Mouse (Mus musculus) embryonic facial prominence, embryonic 13.5 days (tissue): ENCODE measurements around the gene Kirrel3. TPM values are rescaled to one million over a fixed set of nuclear protein-coding genes. Genes with fewer than 3 reads are reported as not detected.

Experiments used
- ATAC-seq: fragments of 200-750 bp; cut with Nextera tagmentation; 2 replicates; pipeline ENCODE4 v1.8.0; 2017; ENCODE audit warnings: low read depth; ENCODE audit not compliant: insufficient number of reproducible peaks, insufficient read depth, low FRiP score, low TSS enrichment
- H3K27ac ChIP-seq: fragments of 300-500 bp; sonication (generic); 2 replicates; pipeline ENCODE4 v1.5.1; 2015; ENCODE audit warnings: moderate library complexity, mild to moderate bottlenecking, inconsistent platforms
- H3K27me3 ChIP-seq: fragments of 300-500 bp; sonication (generic); 2 replicates; pipeline ENCODE4 v1.6.1; 2015; ENCODE audit warnings: mild to moderate bottlenecking, inconsistent platforms
- H3K36me3 ChIP-seq: fragments of 300-500 bp; sonication (generic); 2 replicates; pipeline ENCODE4 v1.6.1; 2015; ENCODE audit warnings: mild to moderate bottlenecking, inconsistent platforms
- H3K4me1 ChIP-seq: fragments of 300-500 bp; sonication (generic); 2 replicates; pipeline ENCODE4 v1.6.1; 2015; ENCODE audit warnings: inconsistent platforms
- H3K4me2 ChIP-seq: fragments of 300-500 bp; sonication (generic); 2 replicates; pipeline ENCODE4 v1.6.1; 2015; ENCODE audit warnings: moderate library complexity, mild to moderate bottlenecking, inconsistent platforms
- H3K4me3 ChIP-seq: fragments of 300-500 bp; sonication (generic); 2 replicates; pipeline ENCODE4 v1.5.1; 2015; ENCODE audit warnings: mild to moderate bottlenecking, inconsistent platforms
- H3K9ac ChIP-seq: fragments of 300-500 bp; sonication (generic); 2 replicates; pipeline ENCODE4 v1.6.1; 2015; ENCODE audit warnings: mild to moderate bottlenecking, inconsistent platforms
- H3K9me3 ChIP-seq: fragments of 300-500 bp; sonication (generic); 2 replicates; pipeline ENCODE4 v1.6.1; 2016; ENCODE audit warnings: inconsistent platforms
- WGBS: fragments of 180-500 bp; shearing (Covaris S2); methylation state at CpG from one replicate; pipeline ENCODE4 v1.1.7; 2015; ENCODE audit warnings: mixed read lengths; 5-methylcytosine and 5-hydroxymethylcytosine counted together
- polyA plus RNA-seq: library from polyadenylated mRNA; unstranded; fragments of >200 nt; fragmentation: Nextera tagmentation; extraction: Ambion mirVana; gene quantifications from 2 replicates; pipeline ENCODE4 v1.2.1, GENCODE M21; 2015

Kirrel3 gene
- polyA plus RNA-seq, 1 experiment from 2014 or later, result 7.9 TPM

DNA sequence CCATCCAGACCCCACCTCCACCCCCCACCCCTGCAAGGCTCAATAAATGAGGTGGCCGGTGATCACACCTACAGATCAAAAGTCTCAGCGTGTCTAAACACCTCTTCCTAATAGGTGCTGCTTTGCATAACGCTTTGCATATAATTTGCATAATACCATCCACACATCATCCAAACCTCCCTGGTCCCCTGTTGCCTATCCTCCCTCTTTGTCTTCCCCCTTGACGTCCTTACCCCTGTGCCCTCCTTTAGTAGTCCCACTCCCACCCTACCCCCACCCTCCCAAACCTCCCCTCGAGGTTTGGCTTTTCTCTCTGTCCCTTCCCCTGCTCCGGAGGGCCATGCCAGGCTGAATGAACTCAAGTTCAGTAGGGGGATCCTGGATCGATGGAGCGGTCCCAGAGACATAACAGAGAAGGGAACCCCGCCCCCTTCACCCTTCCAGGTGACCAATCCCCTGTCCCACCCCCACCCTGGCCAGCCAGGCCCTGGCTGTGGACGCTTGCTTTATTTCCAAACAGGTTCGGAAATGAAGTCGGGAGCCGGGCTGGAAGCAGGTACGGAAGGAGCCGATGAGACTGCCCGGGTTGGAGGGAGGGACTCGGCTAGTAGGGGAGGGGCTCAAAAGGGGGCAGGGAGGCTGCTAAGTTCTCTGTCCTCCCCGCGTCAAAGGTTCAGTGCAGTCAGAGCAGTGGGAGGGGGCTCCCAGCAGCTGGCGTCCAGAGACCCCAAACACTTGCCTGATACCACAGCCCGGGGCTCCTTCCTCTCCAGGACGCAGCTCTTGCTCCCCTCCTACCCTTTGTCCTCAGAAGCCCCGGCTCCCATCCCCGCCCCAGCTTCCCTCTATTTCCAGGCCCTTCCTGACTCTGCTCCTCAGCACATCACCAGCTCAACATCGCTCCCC lies 539.1 kb downstream of the Kirrel3 start:
- Histone ChIP-seq H3K4me2 (peak overlapping the region; percentile 68), H3K27me3 (peaks cover 8% of the 10 kb centered on the region), H3K9me3 (no peaks in the 10 kb centered on the region), H3K4me3 (peak overlapping the region; percentile 40), H3K27ac (no peak overlapping the region), H3K36me3 (no peaks in the 10 kb centered on the region), H3K9ac (peak overlapping the region; percentile 65), H3K4me1 (peaks cover 29% of the 10 kb centered on the region)
- 3% methylated on average over 25 of the region's 25 CpGs for WGBS
- ATAC-seq, result no peak

DNA sequence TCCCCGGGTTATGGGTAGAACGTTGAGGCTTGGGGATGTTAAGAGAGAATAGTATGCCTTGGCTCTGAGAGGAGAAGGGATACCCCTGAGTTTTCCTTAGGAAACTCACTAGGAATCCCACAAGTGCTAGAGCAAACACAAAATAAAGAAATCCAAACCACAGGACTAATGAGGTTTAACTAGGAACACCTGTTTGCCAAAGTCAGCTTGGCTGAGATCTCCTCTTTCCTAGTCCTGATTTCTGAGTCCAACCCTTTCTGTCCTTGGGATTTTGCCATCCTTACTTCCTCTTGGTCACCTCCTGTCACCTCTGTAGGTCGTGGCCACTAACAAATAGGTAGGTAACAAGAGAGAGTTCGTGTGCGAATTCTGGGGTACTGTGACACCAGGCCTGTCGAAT lies 540.6 kb downstream of the Kirrel3 start:
- H3K4me2 ChIP-seq, result no peak overlapping the region
- H3K4me3 ChIP-seq, result no peak overlapping the region
- no peak overlapping the region for H3K9ac ChIP-seq
- H3K36me3 ChIP-seq, result no peaks in the 10 kb centered on the region
- peaks cover 29% of the 10 kb centered on the region for H3K4me1 ChIP-seq
- H3K27ac ChIP-seq, result no peak overlapping the region
- peaks cover 8% of the 10 kb centered on the region for H3K27me3 ChIP-seq
- no peaks in the 10 kb centered on the region for H3K9me3 ChIP-seq
- WGBS, result 40% methylated on average over 6 of the region's 6 CpGs
- no peak for ATAC-seq

DNA sequence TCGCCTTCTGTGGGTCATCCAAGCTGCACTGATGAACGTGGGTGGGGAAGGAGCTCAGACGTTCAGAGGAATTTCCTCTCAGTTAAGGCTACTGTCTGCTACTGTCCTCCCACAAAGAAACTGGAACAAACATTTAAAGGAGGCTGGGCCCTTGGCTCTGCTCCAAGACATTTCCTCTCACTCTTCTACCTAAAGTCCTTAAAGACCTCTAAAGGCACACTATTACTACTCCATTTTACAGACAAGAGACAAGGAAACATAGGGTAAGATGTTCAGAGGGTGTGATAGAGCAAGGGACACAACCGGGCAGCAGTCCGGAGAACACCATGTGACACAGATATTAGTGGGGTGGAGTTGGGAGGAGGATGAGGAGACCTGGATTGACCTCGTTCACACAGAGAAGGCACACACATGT lies 541.2 kb downstream of the Kirrel3 start:
- H3K4me2 ChIP-seq, result no peak overlapping the region
- no peak for ATAC-seq
- no peak overlapping the region for H3K4me3 ChIP-seq
- no peak overlapping the region for H3K27ac ChIP-seq
- peaks cover 8% of the 10 kb centered on the region for H3K27me3 ChIP-seq
- H3K9me3 ChIP-seq, result no peaks in the 10 kb centered on the region
- whole genome bisulfite sequencing, result 57% methylated on average over 6 of the region's 6 CpGs
- peaks cover 29% of the 10 kb centered on the region for H3K4me1 ChIP-seq
- no peak overlapping the region for H3K9ac ChIP-seq
- H3K36me3 ChIP-seq, result no peaks in the 10 kb centered on the region

DNA sequence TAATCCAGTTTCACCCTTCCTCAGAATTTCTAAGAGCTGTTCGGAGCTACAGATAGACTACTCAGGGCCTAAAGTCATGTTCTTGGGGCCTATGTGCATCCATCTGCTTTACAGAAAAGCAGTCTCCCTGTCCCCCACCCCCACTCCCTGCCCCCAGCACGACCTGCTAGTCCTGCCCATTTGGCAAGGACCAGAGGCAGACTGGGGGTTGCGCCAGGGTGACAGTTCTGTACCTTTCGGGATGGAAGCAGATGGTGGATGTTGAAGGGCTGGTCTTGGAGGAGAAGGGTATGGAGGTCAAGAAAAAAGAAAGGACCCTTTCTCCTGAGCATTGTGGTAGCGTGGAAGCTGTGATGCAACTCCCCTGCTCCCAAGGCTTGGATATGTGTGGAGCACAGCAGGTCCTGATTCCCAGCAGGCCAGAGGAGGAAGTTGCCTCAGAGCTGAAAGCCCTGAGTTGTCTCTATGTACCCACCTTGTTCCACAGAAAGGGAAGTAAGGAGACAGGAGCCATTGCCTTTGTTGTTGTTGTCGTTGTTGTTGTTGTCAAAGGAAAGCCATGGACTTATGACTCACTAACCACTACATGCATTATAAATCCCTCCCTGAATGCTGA lies 541.8 kb downstream of the Kirrel3 start:
- 77% methylated on average over 6 of the region's 6 CpGs for WGBS

DNA sequence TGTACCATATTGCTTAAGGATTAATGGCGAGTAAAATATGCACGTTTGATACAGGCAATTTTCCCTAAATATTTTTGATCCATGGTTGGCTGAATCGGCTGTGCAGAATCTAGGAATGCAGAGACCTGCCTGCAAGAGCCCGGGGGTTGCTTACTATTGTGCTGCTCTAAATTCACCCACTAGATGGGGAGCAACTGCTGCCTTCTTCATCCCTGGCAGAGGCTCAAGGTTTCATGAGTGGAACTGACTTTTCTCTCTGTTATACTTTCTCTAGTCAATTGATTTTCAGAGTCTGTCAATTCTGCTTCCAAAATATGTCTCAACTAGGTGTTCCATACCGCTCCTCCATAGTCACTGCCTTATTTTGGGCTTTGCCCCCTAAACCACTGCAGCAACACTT lies 545.1 kb downstream of the Kirrel3 start:
- 65% methylated on average over 5 of the region's 5 CpGs for WGBS
- H3K4me2 ChIP-seq, result no peak overlapping the region
- no peak overlapping the region for H3K27ac ChIP-seq
- H3K36me3 ChIP-seq, result no peaks in the 10 kb centered on the region
- no peak overlapping the region for H3K9ac ChIP-seq
- ATAC-seq, result no peak
- H3K4me3 ChIP-seq, result no peak overlapping the region
- peaks cover 5% of the 10 kb centered on the region; the same call in 1 of the 2 replicates for H3K27me3 ChIP-seq
- peaks cover 20% of the 10 kb centered on the region for H3K4me1 ChIP-seq
- no peaks in the 10 kb centered on the region for H3K9me3 ChIP-seq

More for the DNA sequence above, 541.8 kb downstream of the Kirrel3 start:
- H3K27me3 ChIP-seq, result peaks cover 8% of the 10 kb centered on the region
- H3K4me1 ChIP-seq, result peaks cover 29% of the 10 kb centered on the region
- no peaks in the 10 kb centered on the region for H3K9me3 ChIP-seq
- no peaks in the 10 kb centered on the region for H3K36me3 ChIP-seq
- no peak overlapping the region for H3K27ac ChIP-seq
- H3K9ac ChIP-seq, result no peak overlapping the region
- no peak overlapping the region for H3K4me2 ChIP-seq
- no peak overlapping the region for H3K4me3 ChIP-seq
- no peak for ATAC-seq

DNA sequence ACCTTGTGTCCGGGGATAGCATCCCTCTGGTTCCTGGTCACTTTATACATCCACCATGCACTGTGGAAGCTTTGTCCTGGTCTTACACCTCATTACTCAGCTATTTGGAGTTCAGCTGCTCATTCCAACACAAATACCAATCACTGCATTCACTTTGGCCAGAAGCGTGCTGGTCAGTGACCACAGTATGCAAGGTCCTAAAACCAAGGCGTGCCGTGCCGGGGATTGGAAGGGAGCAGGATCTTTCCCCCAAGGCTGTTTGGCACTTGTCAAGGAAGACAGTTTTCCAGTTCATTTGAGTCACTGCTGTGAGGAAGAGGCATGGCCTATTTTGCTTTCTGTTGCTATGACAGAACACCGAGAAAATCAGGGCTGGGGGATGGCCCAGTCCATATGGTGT lies 546.8 kb downstream of the Kirrel3 start:
- no peaks in the 10 kb centered on the region; the same call in 1 of the 2 replicates for H3K9me3 ChIP-seq
- ATAC-seq, result no peak
- H3K4me3 ChIP-seq, result no peak overlapping the region
- 65% methylated on average over 6 of the region's 6 CpGs for WGBS
- H3K27me3 ChIP-seq, result peaks cover 5% of the 10 kb centered on the region; the same call in 1 of the 2 replicates
- H3K27ac ChIP-seq, result no peak overlapping the region
- peaks cover 7% of the 10 kb centered on the region; the same call in 1 of the 2 replicates for H3K4me1 ChIP-seq
- no peak overlapping the region for H3K4me2 ChIP-seq
- no peak overlapping the region for H3K9ac ChIP-seq
- no peaks in the 10 kb centered on the region for H3K36me3 ChIP-seq

DNA sequence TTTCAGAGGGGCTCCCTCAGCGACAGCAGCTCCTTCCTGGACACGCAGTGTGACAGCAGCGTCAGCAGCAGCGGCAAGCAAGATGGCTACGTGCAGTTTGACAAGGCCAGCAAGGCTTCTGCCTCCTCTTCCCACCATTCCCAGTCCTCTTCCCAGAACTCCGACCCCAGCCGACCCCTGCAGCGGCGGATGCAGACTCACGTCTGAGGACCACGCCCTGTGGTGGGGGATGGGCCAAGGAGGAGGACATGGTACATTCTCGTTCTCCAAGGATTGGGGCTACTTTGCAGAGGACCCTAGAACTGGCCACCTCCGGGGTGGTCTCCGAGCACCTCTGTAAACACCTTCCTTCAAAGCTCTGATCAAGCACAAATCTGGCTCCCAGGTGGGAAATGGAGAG lies 549.4 kb downstream of the Kirrel3 start:
- no peaks in the 10 kb centered on the region; the same call in 1 of the 2 replicates for H3K9me3 ChIP-seq
- peaks cover 17% of the 10 kb centered on the region; the same call in 1 of the 2 replicates for H3K4me1 ChIP-seq
- no peak for ATAC-seq
- no peak overlapping the region for H3K4me3 ChIP-seq
- no peak overlapping the region for H3K4me2 ChIP-seq
- H3K9ac ChIP-seq, result no peak overlapping the region
- 43% methylated on average over 14 of the region's 14 CpGs for WGBS
- H3K27ac ChIP-seq, result no peak overlapping the region
- H3K36me3 ChIP-seq, result no peaks in the 10 kb centered on the region
- 0 out of 2 replicates have a peak, but pooled peaks cover 5% of the 10 kb centered on the region for H3K27me3 ChIP-seq

DNA sequence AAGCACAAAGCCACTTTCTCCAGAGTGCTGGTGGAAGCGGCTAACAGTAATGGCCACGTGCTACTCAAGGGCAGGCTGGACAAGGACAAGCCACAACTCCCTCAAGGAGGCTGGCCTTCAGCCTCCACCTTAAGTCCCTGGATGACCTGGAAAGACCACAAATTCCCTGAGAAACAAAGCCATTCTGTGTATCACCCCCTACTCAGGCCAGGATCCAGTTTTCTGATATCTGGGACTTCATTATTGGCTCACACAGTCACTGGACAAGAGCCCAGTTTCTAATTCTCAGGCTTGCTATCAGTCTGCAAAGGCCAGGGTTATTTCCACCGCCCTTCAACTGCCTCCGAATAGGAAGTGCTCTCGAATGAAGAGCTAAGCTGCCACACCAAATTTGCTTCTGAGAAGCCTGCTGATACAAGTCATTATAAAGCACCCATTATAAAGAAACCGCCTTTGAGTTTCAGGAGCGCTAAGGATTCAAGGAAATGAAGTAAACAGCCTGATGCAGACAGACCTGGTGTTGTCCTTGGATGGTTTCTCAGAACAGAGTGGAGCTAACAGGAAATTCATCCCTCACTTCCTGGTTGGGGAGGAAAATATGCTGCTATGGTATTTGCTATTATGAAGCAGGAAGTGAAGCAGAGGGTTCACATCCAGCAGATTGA lies 553.4 kb downstream of the Kirrel3 start:
- Histone ChIP-seq H3K9me3 (no peaks in the 10 kb centered on the region; the same call in 1 of the 2 replicates), H3K4me1 (peaks cover 35% of the 10 kb centered on the region), H3K36me3 (no peaks in the 10 kb centered on the region), H3K27ac (peak overlapping the region; percentile 41; the same call in 1 of the 2 replicates), H3K9ac (no peak overlapping the region), H3K27me3 (0 out of 2 replicates have a peak, but pooled peaks cover 5% of the 10 kb centered on the region), H3K4me2 (no peak overlapping the region), H3K4me3 (no peak overlapping the region)
- 61% methylated on average over 7 of the region's 7 CpGs for whole genome bisulfite sequencing
- ATAC-seq, result no peak

DNA sequence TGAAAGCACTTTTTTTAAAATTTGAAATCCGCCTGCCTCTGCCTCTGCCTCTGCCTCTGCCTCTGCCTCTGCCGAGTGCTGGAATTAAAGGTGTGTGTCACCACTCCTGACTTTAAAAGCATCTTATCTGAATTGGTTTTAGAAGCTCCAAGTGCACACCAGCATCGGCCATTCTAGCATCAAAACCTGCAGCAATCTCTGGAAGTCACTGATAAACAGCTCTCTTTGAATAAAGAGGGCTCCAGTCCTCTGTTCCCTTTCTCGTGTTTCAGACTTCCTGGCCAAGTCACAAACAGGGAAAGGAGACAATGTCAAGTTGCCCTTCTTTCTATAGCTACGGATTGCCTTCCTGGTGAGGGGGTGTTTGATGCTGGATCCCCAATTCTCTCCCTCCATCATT lies 554.2 kb downstream of the Kirrel3 start:
- ATAC-seq, result no peak
- WGBS, result 40% methylated on average over 5 of the region's 5 CpGs
- H3K27ac ChIP-seq, result peak overlapping the region; percentile 18; the same call in 1 of the 2 replicates

DNA sequence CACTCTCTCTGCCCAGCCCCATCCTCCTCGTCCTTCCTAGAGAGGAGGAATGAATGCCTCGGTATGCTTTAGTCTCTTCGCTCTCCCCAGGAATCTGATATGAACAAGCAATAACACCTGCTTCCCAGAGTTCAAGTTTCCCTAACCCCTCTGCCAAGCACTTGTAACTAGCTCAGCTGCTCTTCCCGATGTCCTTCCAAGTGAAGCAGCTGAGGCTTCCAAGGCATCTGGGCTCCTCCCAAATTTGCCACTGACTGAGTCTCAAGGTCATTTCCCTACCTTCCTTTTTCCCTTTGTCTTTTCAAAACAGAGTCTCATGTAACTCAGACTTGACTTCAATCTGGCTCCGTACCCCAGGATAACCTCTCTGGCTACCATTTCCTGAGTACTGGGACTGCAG lies 555.8 kb downstream of the Kirrel3 start:
- Histone ChIP-seq H3K27ac (no peak overlapping the region), H3K4me3 (no peak overlapping the region), H3K27me3 (no peaks in the 10 kb centered on the region), H3K4me1 (peaks cover 52% of the 10 kb centered on the region), H3K36me3 (no peaks in the 10 kb centered on the region), H3K4me2 (no peak overlapping the region), H3K9me3 (no peaks in the 10 kb centered on the region; the same call in 1 of the 2 replicates), H3K9ac (no peak overlapping the region)
- ATAC-seq, result no peak
- WGBS, result 61% methylated on average over 5 of the region's 5 CpGs

More for the DNA sequence above, 554.2 kb downstream of the Kirrel3 start:
- Histone ChIP-seq H3K9ac (no peak overlapping the region), H3K4me3 (no peak overlapping the region), H3K4me1 (peaks cover 40% of the 10 kb centered on the region), H3K4me2 (no peak overlapping the region), H3K27me3 (0 out of 2 replicates have a peak, but pooled peaks cover 2% of the 10 kb centered on the region), H3K36me3 (no peaks in the 10 kb centered on the region), H3K9me3 (no peaks in the 10 kb centered on the region; the same call in 1 of the 2 replicates)

DNA sequence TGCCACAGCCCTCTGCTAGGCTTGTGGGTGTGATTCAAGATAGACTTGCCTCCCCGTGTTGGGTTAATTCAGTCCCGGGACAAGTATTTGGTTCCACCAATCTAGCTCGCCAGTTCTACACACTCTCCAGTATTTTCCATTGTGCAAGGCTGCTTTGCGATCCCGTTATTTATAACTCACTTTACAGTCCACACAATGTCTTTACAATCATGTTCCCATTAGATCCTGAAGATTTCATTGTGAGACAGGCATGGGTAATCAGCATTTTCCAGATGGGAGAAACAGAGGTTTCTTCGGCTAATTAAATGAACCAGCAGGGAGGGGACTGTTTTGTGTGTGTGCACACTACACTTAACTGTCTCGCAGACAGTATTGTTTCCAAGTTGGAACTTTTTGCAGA lies 557.9 kb downstream of the Kirrel3 start:
- Histone ChIP-seq H3K4me1 (peaks cover 55% of the 10 kb centered on the region), H3K4me3 (no peak overlapping the region)
- ATAC-seq, result no peak

More for the DNA sequence above, 557.9 kb downstream of the Kirrel3 start:
- peaks cover 21% of the 10 kb centered on the region for H3K36me3 ChIP-seq
- H3K27ac ChIP-seq, result peak overlapping the region; percentile 89
- H3K9me3 ChIP-seq, result no peaks in the 10 kb centered on the region
- no peak overlapping the region for H3K4me2 ChIP-seq
- WGBS, result 40% methylated on average over 7 of the region's 7 CpGs
- no peak overlapping the region for H3K9ac ChIP-seq
- H3K27me3 ChIP-seq, result no peaks in the 10 kb centered on the region
